Mouse (Mus musculus) embryo, embryonic 9.5 days (tissue): Measurements from ENCODE around the gene Acsl1.

Source experiments
- DNase-seq: peaks from one replicate; pipeline ENCODE4 v3.0.0-alpha.2; 2017; ENCODE audit errors: extremely low spot score

The Acsl1 gene

GRCm38 (mm10) chr8:46504196-46504595 lies 33.4 kb downstream of the Acsl1 start:
- no peak for DNase-seq

GRCm38 (mm10) chr8:46508488-46509395 lies 37.9 kb downstream of the Acsl1 start:
- no peak for DNase-seq

DNA sequence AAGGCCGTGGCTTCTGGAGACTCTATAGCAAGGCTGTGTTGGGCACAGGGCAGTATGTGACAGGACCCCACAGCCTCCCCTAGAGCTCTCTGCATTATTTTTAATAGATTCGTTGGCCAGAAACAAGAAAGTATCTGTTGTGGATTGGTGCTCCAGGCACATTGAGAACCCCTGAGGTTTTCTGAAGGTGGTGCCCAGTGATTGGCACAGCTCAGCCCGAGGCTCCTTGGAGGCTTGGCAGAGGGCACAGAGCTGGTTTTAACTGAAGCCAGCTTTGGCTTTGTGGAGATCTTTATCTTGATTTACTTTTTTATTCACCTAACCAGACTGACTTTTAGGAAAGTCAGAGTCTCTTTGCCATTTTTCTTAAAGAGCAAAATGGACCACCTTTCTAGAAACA lies 38.6 kb downstream of the Acsl1 start:
- DNase-seq, result no peak

GRCm38 (mm10) chr8:46511336-46511735 lies 40.5 kb downstream of the Acsl1 start:
- no peak for DNase-seq

DNA sequence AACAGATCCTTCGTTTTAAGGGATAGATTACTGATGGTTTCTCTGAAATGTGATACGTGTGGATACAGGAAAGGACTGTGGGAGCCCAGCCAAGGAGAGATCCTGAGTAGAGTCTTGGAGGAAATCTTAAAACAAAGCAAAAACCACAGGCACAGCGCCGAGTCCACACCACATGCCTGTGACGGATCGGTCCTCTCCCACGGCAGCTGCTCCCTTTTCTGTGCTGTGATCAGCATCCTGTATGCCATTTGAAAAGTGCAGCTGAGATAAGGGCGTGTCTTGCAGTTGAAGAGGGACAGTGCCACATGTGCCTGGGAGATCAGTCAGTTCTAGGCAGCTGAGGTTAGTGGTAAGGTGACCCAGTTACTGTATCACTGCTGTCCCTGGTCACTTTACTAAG lies 41.7 kb downstream of the Acsl1 start:
- no peak for DNase-seq

DNA sequence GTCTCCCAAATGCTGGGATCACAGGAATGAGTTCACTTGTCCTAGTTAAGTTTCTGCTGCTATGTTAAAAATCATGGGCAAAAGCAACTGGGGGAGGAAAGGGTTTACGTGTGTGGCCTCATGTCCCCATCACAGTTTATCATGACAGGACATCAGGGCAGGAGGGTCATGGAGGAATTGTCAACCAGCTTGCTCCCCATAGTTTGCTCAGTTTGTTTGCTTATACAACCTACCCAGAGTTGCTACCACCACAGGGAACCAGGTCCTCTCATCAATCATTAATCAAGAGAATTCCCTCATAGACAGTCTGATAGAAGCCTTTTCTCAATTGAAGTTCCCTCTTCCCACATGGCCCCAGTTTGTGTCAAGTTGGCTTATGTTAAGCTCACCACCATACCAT lies 43.2 kb downstream of the Acsl1 start:
- no peak for DNase-seq

- DNase-seq, result no peak
Observed at GRCm38 (mm10) chr8:46520667-46521066, 49.8 kb downstream of the Acsl1 start.

GRCm38 (mm10) chr8:46526098-46526497 lies 55.3 kb downstream of the Acsl1 start:
- DNase-seq, result no peak

DNA sequence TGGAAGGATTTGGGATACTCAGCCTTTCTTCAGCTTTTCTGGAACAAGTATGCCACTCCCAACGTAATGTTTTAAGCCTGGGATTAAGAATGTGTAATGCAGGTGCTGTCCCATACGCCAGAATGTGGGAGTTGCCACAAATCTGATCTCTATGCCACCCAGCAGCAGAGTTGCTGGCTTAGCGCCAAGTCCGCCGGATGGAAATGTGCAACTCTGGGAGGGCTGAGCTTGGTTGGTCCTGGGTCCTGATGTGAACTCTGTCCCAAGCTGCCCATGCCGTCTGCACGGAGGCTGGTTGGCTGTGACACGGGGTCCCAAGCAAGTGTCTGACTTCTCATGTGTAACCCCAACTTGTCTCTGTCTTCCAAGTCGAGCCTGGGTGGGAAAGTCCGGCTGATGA lies 56.0 kb downstream of the Acsl1 start:
- no peak for DNase-seq

- DNase-seq, result no peak
Observed at GRCm38 (mm10) chr8:46529508-46529907, 58.7 kb downstream of the Acsl1 start.

DNA sequence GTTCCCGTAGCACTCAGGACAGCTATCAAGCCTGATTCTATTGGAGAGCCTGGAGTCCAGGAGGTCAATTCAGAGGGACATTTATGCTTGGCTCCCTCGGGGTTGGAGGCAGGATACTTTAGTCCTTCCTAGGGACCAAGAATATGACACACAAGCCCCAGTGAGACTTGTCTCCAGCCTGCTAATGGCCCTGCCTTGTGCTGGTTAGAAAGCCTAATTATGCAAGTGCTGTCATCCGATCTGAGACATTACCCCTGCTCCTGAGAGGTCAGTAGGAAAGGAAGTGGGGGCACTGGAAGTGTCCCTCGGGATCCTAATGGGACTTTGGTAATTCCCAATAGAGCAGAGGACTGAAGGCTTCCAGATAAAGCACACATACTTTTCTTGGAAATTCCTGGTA lies 59.7 kb downstream of the Acsl1 start:
- peak; percentile 14 for DNase-seq

GRCm38 (mm10) chr8:46533926-46534325 lies 63.1 kb downstream of the Acsl1 start:
- no peak for DNase-seq

GRCm38 (mm10) chr8:46539701-46540100 lies 68.9 kb downstream of the Acsl1 start:
- DNase-seq, result no peak

DNA sequence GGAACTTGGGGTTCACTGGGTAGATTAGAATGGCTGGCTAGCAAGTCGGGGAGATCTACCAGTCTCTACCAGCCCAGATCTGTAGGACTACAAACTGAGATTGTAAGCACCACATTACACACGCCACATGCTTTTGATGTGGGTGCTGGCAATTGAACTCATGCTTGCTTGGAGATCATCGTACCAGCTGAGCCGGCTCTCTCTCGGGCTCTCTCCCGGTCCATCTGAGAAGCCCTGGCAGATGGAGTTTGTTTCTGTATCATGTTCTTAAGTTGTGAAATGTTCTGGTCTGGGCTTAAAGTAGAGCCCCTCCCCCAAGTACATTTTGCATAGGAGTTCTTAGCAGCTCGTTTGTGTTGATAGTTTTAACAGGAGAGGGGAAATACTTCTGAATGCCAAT lies 72.4 kb downstream of the Acsl1 start:
- no peak for DNase-seq

GRCm38 (mm10) chr8:46543662-46544061 lies 72.8 kb downstream of the Acsl1 start:
- DNase-seq, result no peak

DNA sequence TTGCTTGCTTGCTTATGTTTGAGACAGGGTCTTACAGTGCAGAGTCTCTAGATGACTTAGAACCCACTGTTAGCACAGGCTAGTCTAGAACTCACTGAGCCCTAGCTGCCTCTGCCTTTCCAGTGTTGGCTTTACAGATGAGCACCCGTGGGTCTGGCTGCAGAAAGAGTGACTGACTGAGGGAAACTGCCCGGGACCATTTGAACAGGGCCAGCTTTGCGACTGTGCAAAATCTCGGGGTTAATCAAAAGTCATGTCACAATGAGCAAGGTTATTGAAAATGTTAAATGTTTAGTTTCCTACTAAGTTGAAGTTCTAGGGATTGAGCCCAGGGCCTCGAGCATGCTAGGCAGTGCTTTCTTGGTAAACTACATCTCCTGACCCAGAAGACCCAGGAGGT lies 75.0 kb downstream of the Acsl1 start:
- DNase-seq, result no peak

GRCm38 (mm10) chr8:46546431-46547176 lies 75.8 kb downstream of the Acsl1 start:
- DNase-seq, result no peak

GRCm38 (mm10) chr8:46547245-46547644 lies 76.4 kb downstream of the Acsl1 start:
- peak; percentile 72 for DNase-seq

GRCm38 (mm10) chr8:46550058-46550457 lies 79.2 kb downstream of the Acsl1 start:
- DNase-seq, result no peak

GRCm38 (mm10) chr8:46551029-46551428 lies 80.2 kb downstream of the Acsl1 start:
- DNase-seq, result no peak

DNA sequence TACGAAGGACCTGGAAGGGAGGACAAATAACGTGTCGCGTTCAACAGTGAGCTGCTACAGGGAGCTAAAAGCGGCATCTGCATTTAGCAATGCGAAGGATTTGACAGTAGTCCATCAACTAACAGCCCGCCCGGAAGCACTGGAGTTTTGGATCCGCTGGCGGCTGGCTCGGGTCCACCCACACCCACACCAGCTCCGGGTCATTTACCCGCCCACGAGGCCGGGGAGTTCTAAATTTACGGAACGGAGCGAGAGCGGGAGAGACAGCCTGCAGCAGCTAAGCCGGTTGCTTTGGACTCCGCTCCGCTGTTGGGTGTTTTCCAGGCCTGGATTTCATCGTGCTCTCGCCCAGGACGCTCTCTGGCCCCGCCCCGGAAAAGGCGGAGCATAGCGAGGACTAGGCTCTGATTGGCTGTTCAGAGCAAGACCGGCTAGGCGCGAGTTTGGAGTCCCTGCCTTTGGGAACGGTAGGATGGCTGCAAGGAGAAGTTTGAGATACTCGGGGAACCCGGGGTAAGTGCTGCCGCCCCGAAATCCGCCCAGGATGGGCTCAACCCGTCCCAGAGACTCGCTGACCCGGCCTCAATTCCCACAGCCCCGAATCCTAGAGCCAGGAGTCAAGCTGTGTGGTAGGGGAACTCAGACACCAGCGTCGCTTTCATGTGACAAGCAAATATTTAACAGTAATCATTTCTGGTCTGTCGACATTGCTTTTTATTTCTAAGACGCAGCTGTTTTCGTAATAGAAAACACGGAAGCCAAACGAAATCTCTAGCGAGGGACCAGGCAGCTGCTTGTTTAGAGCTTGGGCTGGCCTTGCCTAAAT lies 81.0 kb downstream of the Acsl1 start, which contains the start of gene Cenpu:
Gene Cenpu (plus strand): TSS at position 414 of the 826 bp plus-strand sequence.
- peak; percentile 99 for DNase-seq

- no peak for DNase-seq
Observed at GRCm38 (mm10) chr8:46552441-46552765, 81.6 kb downstream of the Acsl1 start.
